Mouse (Mus musculus) heart, adult 2 months (tissue): ENCODE data around the gene Gm37240. TPM values are rescaled to one million over a fixed set of nuclear protein-coding genes. Genes with fewer than 3 reads are reported as not detected.

Source experiments
- DNase-seq, 2 experiments: peaks; one replicate each; pipeline ENCODE4 v3.0.0; 2021
- H3K27ac ChIP-seq: fragments of 200-600 bp; 2 replicates; pipeline ENCODE4 v1.8.1; 2022
- H3K27me3 ChIP-seq: fragments of 200-500 bp; 2 replicates; pipeline ENCODE4 v1.6.1; 2012; ENCODE audit warnings: mild to moderate bottlenecking, low read length, inconsistent platforms, mixed read lengths; ENCODE audit not compliant: control insufficient read depth, insufficient read depth
- H3K36me3 ChIP-seq: fragments of 200-500 bp; 2 replicates; pipeline ENCODE4 v1.6.1; 2012; ENCODE audit warnings: low read length, inconsistent platforms; ENCODE audit not compliant: control insufficient read depth, insufficient read depth
- H3K4me1 ChIP-seq: fragments of 200-500 bp; 2 replicates; pipeline ENCODE4 v1.6.1; 2011; ENCODE audit warnings: low read length; ENCODE audit not compliant: control insufficient read depth, insufficient read depth
- H3K4me3 ChIP-seq: fragments of 200-600 bp; 2 replicates; pipeline ENCODE4 v1.8.1; 2022
- H3K79me2 ChIP-seq: fragments of 200-500 bp; replicated peaks from 2 replicates; pipeline ENCODE4 v1.6.1; 2012; ENCODE audit warnings: mild to moderate bottlenecking, inconsistent platforms, low read length, moderate library complexity, mixed read lengths; ENCODE audit not compliant: control insufficient read depth, insufficient read depth
- H3K9ac ChIP-seq: fragments of 200-500 bp; 2 replicates; pipeline ENCODE4 v1.6.1; 2012; ENCODE audit warnings: low read depth, mild to moderate bottlenecking, control low read depth, inconsistent platforms, low read length, mixed read lengths
- CTCF ChIP-seq: fragments of 200-600 bp; IDR thresholded peaks from 2 replicates; pipeline ENCODE4 v1.8.1; 2022; ENCODE audit warnings: antibody characterized with exemption, mild to moderate bottlenecking, moderate library complexity
- EP300 ChIP-seq: fragments of 200-500 bp; IDR thresholded peaks from 2 replicates; pipeline ENCODE4 v1.6.1; 2011; ENCODE audit warnings: low read depth, low read length, control low read depth; ENCODE audit not compliant: insufficient read depth
- POLR2A ChIP-seq: fragments of 200-500 bp; IDR thresholded peaks from 2 replicates; pipeline ENCODE4 v1.6.1; 2011; ENCODE audit warnings: mild to moderate bottlenecking, low read depth, low read length, control low read depth; ENCODE audit not compliant: insufficient read depth
- WGBS: fragments of 180-500 bp; shearing (Covaris S2); methylation state at CpG from one replicate; pipeline ENCODE4 v1.1.7; 2018; 5-methylcytosine and 5-hydroxymethylcytosine counted together
- intact Hi-C: fragments of 180-260 bp; cut with DNase I; formaldehyde crosslinking; loops from one replicate; pipeline ENCODE4 v1.15.1; 2025
- polyA plus RNA-seq: library from polyadenylated mRNA; depleted of rRNA; stranded (reverse); fragments of >200 nt; gene quantifications from 2 replicates; pipeline ENCODE4 v1.2.3, GENCODE M21; 2012
- total RNA-seq, 2 experiments: library from RNA; stranded (reverse); gene quantifications; 2 replicates each; pipeline ENCODE4 v1.2.3; 2021

Gm37240 gene
- total and polyA plus RNA-seq, 3 experiments, result 25.0 to 45.3 (median 36.6) TPM

DNA sequence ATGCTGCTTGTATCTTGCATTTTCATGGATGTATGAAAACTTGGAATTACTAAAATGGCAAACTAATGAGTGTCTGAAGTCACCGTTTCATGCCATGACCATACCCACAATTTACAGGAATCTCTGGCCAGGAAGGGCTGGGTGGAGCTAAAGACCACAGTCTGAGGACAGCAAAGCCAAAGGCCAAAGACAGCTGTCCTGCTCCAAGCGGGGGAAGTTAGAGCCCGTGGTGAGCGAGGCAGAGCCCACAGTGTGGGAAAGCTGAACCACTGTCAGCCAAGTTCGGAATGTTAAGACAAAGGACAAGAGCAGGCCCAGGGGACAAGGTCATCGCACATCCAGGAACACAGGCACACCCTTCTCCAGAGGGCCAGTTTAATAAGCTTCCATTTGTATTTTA, 1117.9 kb downstream of the Gm37240 start:
- Histone ChIP-seq H3K79me2 (no peaks in the 10 kb centered on the region), H3K27ac (no peak overlapping the region), H3K27me3 (no peaks in the 10 kb centered on the region), H3K9ac (no peak overlapping the region), H3K4me1 (no peaks in the 10 kb centered on the region), H3K4me3 (no peak overlapping the region), H3K36me3 (no peaks in the 10 kb centered on the region)
- TF ChIP-seq POLR2A, result no peak
- TF ChIP-seq CTCF, result no peak
- TF ChIP-seq EP300, result no peak
- WGBS, result 49% methylated on average over 6 of the region's 6 CpGs
- DNase-seq, result no peak
- intact Hi-C loops, result no loop called here

DNA sequence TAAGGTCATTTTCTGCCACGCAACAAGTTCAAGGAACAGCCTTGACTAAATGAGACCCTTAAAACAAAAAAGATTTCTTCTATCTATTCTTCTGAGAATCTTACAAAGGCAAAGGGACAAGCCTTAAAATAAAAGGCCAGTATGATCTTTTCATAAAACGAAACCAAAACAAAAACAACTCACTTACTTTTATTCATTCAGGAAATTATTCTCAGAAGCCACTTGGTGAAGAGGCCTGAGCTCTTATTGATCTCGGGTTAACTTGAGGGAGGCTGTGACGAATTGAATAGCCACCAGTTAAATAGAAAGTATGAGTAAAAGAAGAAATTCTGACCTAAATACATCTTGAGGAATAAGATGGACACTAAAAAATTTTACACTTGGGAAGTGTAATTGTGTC, 1118.4 kb downstream of the Gm37240 start:
- H3K4me1 ChIP-seq, result no peaks in the 10 kb centered on the region
- intact Hi-C loops, result no loop called here
- H3K79me2 ChIP-seq, result no peaks in the 10 kb centered on the region
- 92% methylated on average over 4 of the region's 4 CpGs for WGBS
- TF ChIP-seq EP300, result no peak
- no peak for TF ChIP-seq POLR2A
- no peak for TF ChIP-seq CTCF
- no peaks in the 10 kb centered on the region for H3K36me3 ChIP-seq
- no peaks in the 10 kb centered on the region for H3K27me3 ChIP-seq
- no peak for DNase-seq
- no peak overlapping the region for H3K9ac ChIP-seq
- no peak overlapping the region for H3K27ac ChIP-seq
- H3K4me3 ChIP-seq, result no peak overlapping the region

GRCm38 (mm10) chr3:84753816-84754215, 1133.5 kb downstream of the Gm37240 start:
- DNase-seq, result no peak
- Histone ChIP-seq H3K36me3 (no peaks in the 10 kb centered on the region), H3K27ac (no peak overlapping the region), H3K9ac (no peak overlapping the region), H3K4me1 (no peaks in the 10 kb centered on the region), H3K4me3 (no peak overlapping the region), H3K27me3 (no peaks in the 10 kb centered on the region), H3K79me2 (no peaks in the 10 kb centered on the region)
- TF ChIP-seq POLR2A (no peak), CTCF (no peak), EP300 (no peak)
- 89% methylated on average over 2 of the region's 2 CpGs for WGBS
- intact Hi-C loops, result no loop called here

DNA sequence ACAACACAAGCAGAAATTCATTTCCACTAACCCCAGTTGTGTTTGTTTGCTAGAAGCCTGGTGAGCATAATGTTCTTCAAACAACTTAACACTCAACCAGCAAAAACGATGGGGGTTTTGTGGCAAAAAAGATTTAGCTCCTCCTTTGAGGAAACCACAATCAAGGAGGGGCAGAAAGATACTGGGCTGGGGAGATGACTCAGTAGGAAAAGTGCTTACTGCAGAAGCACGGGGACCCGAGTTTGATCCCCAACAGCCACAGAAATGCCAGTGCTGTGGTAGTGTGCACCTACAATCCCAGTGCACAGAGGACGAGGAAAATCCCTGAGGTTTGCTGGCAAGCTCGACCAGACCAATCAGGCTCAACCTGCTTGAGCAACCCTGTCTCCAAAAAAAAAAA, 1138.1 kb downstream of the Gm37240 start:
- H3K27ac ChIP-seq, result no peak overlapping the region
- H3K9ac ChIP-seq, result no peak overlapping the region
- no peak for DNase-seq
- 36% methylated on average over 5 of the region's 5 CpGs for WGBS
- TF ChIP-seq CTCF (no peak), POLR2A (no peak), EP300 (no peak)
- peaks cover 1% of the 10 kb centered on the region; the same call in 1 of the 2 replicates for H3K4me1 ChIP-seq
- intact Hi-C loops, result no loop called here
- H3K79me2 ChIP-seq, result no peaks in the 10 kb centered on the region
- H3K27me3 ChIP-seq, result no peaks in the 10 kb centered on the region
- H3K36me3 ChIP-seq, result no peaks in the 10 kb centered on the region
- H3K4me3 ChIP-seq, result no peak overlapping the region

GRCm38 (mm10) chr3:84748139-84748538, 1139.2 kb downstream of the Gm37240 start:
- intact Hi-C loops, result no loop called here
- WGBS, result 88% methylated on average over 5 of the region's 5 CpGs
- TF ChIP-seq EP300, result no peak
- TF ChIP-seq CTCF, result no peak
- no peak for TF ChIP-seq POLR2A

DNA sequence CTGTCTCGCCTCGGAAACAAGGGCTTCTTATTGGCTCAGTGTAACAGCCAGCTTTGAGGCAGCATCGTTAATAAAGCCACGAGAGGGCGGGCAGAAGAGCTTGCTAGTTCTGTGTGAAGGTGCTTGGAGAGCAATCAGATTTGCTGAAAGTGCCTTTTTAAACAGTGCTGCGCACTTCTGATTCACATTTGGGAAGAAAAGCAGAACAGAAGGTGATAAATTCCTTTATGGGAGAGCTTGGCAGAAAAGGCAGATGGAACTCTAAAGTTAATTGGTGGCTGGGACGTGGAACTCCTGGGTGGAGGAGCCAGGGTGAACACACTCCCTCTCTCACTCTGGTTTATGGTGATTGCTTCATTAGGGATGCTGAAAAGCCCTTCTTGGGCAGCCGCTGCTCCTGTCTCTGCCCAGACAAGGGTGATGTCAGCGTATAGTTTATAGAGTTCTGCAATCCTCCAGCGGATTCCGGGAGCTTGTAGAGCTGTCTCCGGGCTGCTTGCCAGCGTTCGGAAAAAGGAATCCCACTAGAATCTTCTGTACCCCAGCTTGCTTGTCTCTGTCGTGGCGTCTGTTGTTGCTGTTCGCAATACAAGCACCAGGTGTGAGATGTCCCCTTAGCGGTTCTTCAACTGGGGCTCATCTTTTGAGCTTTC, 1141.7 kb downstream of the Gm37240 start:
- DNase-seq, result peak; percentile 38 to 51
- intact Hi-C loops, result no loop called here
- TF ChIP-seq EP300 (no peak), POLR2A (no peak), CTCF (no peak)

More at GRCm38 (mm10) chr3:84748139-84748538, 1139.2 kb downstream of the Gm37240 start:
- H3K36me3 ChIP-seq, result no peaks in the 10 kb centered on the region
- H3K27ac ChIP-seq, result no peak overlapping the region
- peaks cover 1% of the 10 kb centered on the region; the same call in 1 of the 2 replicates for H3K4me1 ChIP-seq
- no peaks in the 10 kb centered on the region for H3K79me2 ChIP-seq
- peaks cover 2% of the 10 kb centered on the region; the same call in 1 of the 2 replicates for H3K27me3 ChIP-seq
- DNase-seq, result no peak
- H3K4me3 ChIP-seq, result no peak overlapping the region
- H3K9ac ChIP-seq, result no peak overlapping the region

More for the DNA sequence above, 1141.7 kb downstream of the Gm37240 start:
- Histone ChIP-seq H3K36me3 (no peaks in the 10 kb centered on the region), H3K4me1 (peaks cover 1% of the 10 kb centered on the region; the same call in 1 of the 2 replicates), H3K4me3 (no peak overlapping the region), H3K79me2 (no peaks in the 10 kb centered on the region), H3K27ac (no peak overlapping the region), H3K9ac (no peak overlapping the region), H3K27me3 (peaks cover 2% of the 10 kb centered on the region; the same call in 1 of the 2 replicates)
- WGBS, result 29% methylated on average over 18 of the region's 18 CpGs
